Mouse (Mus musculus): Measurements from ENCODE around the gene Kpna4.
A peak's percentile ranks its signal among the peaks of the same experiment; 100 is the strongest.
"Not testable (repeated sequence)": the region's sequence is repeated elsewhere in the genome, so short reads cannot be mapped to it uniquely, and the experiment has no call there.

Gene Kpna4

GRCm38 (mm10) chr3:69094456-69094855 is 32.5 kb downstream of the Kpna4 start:
- DNase-seq = no peak

GRCm38 (mm10) chr3:69064005-69064404 is 62.9 kb downstream of the Kpna4 start:
- DNase-seq = no peak

DNA sequence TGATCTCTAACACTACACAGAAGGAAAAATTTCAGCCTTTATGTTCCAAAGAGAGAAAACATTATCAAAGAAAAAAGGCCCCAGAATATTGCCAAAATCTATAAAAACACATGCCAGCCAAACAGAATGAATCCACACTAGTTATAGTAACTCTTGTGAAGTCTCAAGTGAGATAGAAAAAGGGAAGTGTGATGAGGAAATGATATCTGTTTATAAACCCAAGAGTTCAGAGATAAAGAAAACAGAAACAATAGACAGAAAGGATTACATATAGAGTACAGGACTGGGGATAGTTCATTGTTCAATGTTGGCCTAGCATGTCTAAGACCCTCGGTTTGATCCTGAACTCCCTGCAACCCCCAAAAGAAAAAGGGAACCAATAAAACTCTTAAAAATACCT is 64.1 kb downstream of the Kpna4 start:
- no peak for DNase-seq

GRCm38 (mm10) chr3:69060672-69061071 is 66.2 kb downstream of the Kpna4 start:
- no peak for DNase-seq

DNA sequence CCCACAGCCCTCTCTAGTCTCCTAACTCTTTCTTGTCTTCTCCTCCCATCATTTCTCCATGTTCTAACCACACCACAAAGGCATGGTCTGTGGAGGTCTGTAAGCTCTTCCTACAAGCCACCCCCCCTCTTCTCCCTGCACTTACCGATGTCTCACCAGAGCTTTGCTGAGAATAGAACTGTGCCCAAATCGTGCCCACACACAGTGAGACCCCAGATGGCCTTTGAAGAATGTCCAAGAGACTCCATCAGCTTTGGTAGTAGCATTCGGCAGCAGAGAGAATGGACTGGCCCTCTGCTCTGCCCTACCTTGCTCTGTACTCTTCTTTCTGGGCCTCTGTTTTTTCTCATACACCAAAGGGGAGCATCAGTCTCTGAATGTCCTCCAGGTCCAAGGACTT is 71.0 kb downstream of the Kpna4 start:
- no peak for DNase-seq

DNA sequence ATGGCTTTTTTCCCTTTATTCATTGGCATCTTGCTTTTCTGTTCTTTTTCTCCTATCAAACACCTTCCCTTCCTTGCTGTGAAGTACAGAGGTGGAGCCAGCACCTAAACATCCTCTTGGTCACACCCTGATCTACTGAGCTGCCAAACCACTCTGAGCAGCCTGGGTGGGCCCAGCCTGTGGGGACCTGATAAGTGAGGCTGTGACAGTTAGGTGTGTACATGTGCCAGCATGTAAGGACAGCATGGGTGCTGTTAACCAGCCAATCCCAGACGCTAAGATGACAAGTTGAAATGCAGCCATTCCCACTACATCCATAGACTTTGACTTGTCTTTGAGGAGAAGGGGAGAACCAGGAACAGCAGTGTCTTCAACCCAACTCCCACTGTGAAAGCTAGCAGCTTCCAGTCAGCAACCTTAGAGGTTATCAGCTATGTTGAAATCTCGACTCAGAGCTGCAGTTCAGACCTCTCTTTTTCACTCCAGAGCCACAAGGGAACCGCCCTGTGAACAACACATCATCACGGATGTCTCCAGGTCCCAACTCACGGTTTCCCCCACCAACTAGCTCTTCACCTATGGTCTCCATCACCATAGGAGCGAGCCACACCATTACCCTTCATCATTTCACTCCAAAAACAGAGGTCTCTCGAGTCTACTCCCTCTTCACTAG is 72.0 kb downstream of the Kpna4 start:
- DNase-seq = no peak

DNA sequence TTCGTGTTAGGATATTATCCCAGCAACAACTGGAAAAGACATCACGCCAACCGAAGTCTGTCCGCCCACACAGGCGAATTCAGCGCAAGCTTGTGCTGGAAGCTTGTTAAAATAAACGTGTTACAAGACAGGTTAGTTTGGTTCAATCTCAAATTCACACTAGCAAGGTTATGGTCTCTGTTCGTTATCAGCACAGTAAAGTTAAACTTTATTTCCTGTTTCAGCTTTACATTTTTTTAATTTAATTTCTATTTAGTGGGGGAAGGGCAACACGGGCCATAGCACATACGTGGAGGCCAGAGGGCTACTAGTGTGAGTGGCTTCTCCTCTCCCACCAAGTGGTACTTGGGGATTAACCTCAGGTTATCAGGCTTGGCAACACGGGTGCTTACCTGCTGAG is 75.0 kb downstream of the Kpna4 start:
- DNase-seq = no peak

GRCm38 (mm10) chr3:69049011-69049410 is 77.9 kb downstream of the Kpna4 start:
- DNase-seq = no peak

GRCm38 (mm10) chr3:69047684-69048083 is 79.2 kb downstream of the Kpna4 start:
- DNase-seq = no peak

DNA sequence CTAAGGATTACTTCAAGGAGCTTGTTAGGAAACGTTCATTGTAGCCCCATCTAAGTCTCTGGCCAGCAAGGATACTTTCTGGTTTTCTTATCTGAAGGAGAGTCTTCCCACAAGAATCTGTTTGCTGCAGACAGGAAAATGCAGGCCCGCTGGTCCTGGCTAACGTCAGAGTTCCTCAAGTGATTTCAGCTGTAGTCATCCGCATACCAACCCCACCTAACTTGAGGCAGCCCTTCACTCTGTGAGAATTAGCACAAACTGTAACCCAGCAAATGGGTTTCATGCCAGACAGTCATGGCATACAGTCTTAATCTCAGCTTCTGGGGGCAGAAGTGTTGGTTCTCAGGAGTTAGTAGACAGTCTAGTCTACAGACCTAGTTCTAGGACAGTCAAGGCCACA is 80.4 kb downstream of the Kpna4 start:
- no peak for DNase-seq

DNA sequence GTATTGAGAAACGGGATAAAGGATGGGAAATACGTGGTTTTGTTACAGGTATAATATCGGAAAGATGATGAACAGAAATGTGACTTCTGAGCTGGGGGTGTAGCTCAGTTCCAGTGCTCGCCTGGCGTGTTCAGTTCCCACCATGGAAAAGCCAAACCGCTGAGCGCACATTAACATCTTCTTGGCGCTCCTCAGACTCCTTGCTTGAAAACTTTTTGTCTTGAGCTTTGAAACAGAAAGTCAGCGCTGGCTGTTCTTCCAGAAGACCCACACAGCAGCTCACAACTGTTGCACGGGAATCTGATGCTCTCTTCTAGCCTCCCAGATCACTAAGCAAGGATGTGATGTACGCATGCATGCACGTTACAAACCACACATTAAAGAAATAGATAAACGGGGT is 81.2 kb downstream of the Kpna4 start:
- no peak for DNase-seq

DNA sequence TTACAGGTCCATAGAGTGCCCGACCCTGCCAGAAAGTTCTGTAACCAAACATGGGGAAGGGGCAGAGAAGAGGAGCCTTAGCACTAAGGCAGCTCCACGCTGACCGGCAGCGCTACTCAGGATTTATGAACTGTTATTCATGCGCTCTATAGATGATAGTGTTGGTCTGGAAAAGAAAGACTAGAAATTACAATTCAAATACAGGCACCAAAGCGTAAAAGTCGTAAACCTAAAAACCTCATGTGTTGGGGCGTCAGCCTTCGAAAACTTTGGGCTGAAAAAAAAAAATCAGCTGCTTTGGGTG is 81.6 kb downstream of the Kpna4 start:
- no peak for DNase-seq

GRCm38 (mm10) chr3:69044645-69045399 is 82.1 kb downstream of the Kpna4 start, which contains the start of gene Trim59:
Trim59 (minus strand) TSS chr3:69044755.
- peak; percentile 89 to 92 for DNase-seq

GRCm38 (mm10) chr3:69044167-69044591 is 82.7 kb downstream of the Kpna4 start:
- no peak for DNase-seq

- no peak for DNase-seq
Measured at GRCm38 (mm10) chr3:69041298-69041697, 85.6 kb downstream of the Kpna4 start.

GRCm38 (mm10) chr3:69040105-69040504 is 86.8 kb downstream of the Kpna4 start:
- no peak for DNase-seq

DNA sequence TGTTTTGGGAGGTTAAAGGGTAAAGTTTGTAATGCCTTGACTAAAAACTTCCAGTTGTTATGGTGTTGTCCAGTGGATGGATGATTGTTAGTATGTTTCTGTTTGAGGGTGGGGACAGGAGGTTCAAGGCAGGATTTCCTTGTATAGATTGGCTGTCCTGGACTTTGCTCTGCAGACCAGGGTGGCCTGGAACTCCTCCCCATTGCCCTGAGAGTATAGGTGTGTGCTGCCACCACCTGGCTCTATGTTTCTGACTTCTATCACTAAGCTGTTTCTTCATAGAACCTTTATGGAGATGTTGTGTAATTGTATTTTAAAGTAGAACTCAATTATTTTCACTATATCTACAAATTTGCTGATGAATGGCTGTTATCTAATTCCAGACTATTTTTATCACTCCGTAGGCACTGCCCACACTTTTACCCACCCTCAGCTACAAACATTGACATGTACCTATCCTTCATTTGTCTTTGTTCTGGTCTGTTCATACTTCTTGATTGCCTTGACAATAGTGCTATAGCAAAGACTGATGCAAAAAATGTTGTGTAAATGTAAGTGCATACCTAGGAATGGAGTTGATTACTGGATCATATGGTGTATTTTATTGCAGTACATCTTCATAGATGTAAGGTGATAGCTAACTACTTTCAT is 100.7 kb downstream of the Kpna4 start:
- DNase-seq = no peak

DNA sequence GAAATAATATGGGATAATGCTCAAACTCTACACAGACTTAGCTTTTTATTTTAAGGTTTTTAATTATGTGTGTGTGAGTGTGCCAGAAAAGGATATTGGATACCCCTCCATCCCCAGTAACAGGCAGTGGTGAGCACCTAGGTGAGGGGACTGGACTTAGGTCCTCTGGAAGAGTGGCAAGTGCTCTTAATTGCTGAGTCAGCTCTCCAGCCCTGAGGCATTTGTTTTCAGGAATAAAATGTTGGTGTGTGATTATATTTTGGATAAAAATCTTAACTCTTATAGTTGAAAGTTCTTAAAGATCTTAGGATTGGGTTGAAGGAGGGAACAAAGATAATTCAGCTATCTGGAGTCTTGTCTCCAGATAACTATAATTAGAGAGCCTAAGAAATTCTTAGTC is 106.1 kb downstream of the Kpna4 start:
- no peak for DNase-seq

DNA sequence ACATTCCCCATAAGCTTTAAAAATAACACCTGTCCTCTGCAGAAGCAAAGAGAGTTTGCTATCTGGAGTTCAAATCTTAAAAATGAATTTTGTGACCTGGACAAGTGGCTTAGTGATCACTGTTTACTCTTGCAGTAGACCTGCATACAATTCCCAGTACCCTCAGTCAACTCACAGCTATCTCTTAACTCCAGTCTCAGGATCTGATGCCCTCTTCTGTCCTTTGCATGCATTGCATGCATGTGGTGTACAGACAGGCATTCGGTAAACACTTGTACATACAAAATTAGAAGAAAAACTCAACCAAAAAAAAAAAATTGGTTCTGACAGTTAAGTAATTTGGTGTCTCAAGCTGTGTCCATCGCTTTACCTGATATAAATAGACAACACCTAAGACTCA is 106.6 kb downstream of the Kpna4 start:
- no peak for DNase-seq

DNA sequence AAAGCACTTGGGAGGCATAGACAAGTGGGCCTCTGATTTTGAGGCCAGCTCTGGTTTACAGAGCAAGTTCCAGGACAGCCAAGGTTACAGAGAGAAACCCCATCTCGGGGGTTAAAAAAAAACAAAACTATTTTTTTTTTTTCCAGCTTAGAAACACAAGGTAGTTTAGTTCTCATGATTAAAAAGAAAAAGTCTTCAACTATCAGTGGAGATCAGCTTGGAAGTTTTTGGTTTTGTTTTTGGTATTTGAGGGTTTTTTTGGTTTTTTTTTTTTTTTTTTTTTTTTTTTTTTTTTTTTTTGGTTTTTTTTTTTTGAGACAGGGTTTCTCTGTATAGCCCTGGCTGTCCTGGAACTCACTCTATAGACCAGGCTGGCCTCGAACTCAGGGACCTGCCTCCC is 108.3 kb downstream of the Kpna4 start:
- not testable (repeated sequence) for DNase-seq

DNA sequence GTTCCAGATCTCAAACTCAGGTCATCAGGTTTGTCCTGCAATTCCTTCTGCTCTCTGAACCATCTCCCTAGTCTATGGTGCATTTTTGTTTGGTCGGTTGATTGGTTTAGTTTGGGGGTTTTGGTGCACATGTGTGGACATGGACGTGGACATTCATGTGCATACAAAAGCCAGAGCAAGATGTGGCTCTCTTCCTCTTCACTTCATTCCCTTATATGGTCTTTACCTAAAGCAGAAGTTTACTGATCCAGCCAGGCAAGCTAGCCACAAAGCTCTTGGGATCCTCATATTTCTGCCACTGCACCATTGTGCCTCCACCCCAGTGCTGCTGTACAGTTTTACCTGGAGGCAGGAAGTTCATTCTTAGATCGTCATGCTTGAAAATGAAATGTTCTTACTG is 109.7 kb downstream of the Kpna4 start:
- DNase-seq = no peak
